Mouse (Mus musculus): ENCODE data around the gene Msh6. TPM values are rescaled to one million over a fixed set of nuclear protein-coding genes. Genes with fewer than 3 reads are reported as not detected.

Msh6 gene
- total RNA-seq, 2 experiments from 2014 or later = 8.7 to 9.9 TPM

Other genes starting within 250 kb of the Msh6 start
- gene Kcnk12, start 177.1 kb upstream of the Msh6 start, total RNA-seq (2021) = not detected
- not detected for gene Rpl36-ps4, start 54.1 kb upstream of the Msh6 start, total RNA-seq (2021)
- gene Fbxo11, start 90.2 kb downstream of the Msh6 start, total RNA-seq (2021) = 10 to 100 TPM; 40.7 to 41.4 TPM

Measured in heart, postnatal 14 days (tissue).